Mouse (Mus musculus) midbrain, embryonic 13.5 days (tissue): Measurements from ENCODE around the gene Brpf3. TPM values are rescaled to one million over a fixed set of nuclear protein-coding genes. Genes with fewer than 3 reads are reported as not detected.

Experiments
- ATAC-seq: fragments of 200-750 bp; cut with Nextera tagmentation; 2 replicates; pipeline ENCODE4 v1.8.0; 2017; ENCODE audit warnings: mild to moderate bottlenecking, moderate TSS enrichment, moderate library complexity
- H3K27ac ChIP-seq: fragments of 300-500 bp; sonication (generic); 2 replicates; pipeline ENCODE4 v1.5.1; 2015; ENCODE audit warnings: inconsistent platforms, mild to moderate bottlenecking, moderate library complexity
- H3K27me3 ChIP-seq: fragments of 300-500 bp; sonication (generic); 2 replicates; pipeline ENCODE4 v1.6.1; 2015; ENCODE audit warnings: mild to moderate bottlenecking, inconsistent platforms
- H3K36me3 ChIP-seq: fragments of 300-500 bp; sonication (generic); 2 replicates; pipeline ENCODE4 v1.6.1; 2015; ENCODE audit warnings: mild to moderate bottlenecking, inconsistent platforms
- H3K4me1 ChIP-seq: fragments of 300-500 bp; sonication (generic); replicated peaks from 2 replicates; pipeline ENCODE4 v1.6.1; 2015; ENCODE audit warnings: inconsistent platforms
- H3K4me2 ChIP-seq: fragments of 300-500 bp; sonication (generic); replicated peaks from 2 replicates; pipeline ENCODE4 v1.6.1; 2015; ENCODE audit warnings: moderate library complexity, mild to moderate bottlenecking, inconsistent platforms
- H3K4me3 ChIP-seq: fragments of 300-500 bp; sonication (generic); replicated peaks from 2 replicates; pipeline ENCODE4 v1.5.1; 2015; ENCODE audit warnings: mild to moderate bottlenecking, inconsistent platforms
- H3K9ac ChIP-seq: fragments of 300-500 bp; sonication (generic); replicated peaks from 2 replicates; pipeline ENCODE4 v1.6.1; 2015; ENCODE audit warnings: mild to moderate bottlenecking, inconsistent platforms
- H3K9me3 ChIP-seq: fragments of 300-500 bp; sonication (generic); 2 replicates; pipeline ENCODE4 v1.6.1; 2016; ENCODE audit warnings: mild to moderate bottlenecking, inconsistent platforms
- WGBS: fragments of 180-500 bp; shearing (Covaris S2); methylation state at CpG from one replicate; pipeline ENCODE4 v1.1.7; 2015; 5-methylcytosine and 5-hydroxymethylcytosine counted together
- polyA plus RNA-seq: library from polyadenylated mRNA; unstranded; fragments of >200 nt; fragmentation: Nextera tagmentation; extraction: Ambion mirVana; gene quantifications from 2 replicates; pipeline ENCODE4 v1.2.1, GENCODE M21; 2015

Gene Brpf3
- polyA plus RNA-seq, 1 experiment from 2014 or later, result 11.0 TPM

DNA sequence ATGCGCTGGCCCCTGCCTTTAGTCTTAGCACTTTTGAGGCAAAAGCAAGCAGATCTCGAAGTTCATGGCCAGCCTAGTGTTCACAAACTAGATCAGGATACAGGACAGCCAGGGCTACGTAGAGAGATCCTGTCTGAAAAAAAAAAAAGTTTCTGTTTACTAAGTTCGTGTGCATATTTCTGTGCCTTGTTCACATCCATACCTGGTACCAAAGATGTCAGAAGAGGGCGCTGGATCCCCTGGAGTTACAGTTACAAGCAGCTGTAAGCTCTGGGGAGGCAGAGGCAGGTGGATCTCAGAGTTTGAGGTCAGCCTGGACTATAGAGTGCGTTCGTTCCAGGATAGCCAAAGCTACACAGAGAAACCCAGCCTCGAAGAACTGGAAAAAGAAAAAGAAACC, 81.9 kb downstream of the Brpf3 start:
- Histone ChIP-seq H3K9me3 (no peaks in the 10 kb centered on the region), H3K27ac (no peak overlapping the region), H3K9ac (no peak overlapping the region), H3K36me3 (no peaks in the 10 kb centered on the region), H3K4me1 (peaks cover 3% of the 10 kb centered on the region; the same call in 1 of the 2 replicates), H3K4me3 (peak overlapping the region; percentile 9; the same call in 1 of the 2 replicates), H3K4me2 (peak overlapping the region; percentile 29), H3K27me3 (peaks cover 12% of the 10 kb centered on the region; the same call in 1 of the 2 replicates)
- no peak for ATAC-seq
- WGBS, result 56% methylated on average over 8 of the region's 8 CpGs

DNA sequence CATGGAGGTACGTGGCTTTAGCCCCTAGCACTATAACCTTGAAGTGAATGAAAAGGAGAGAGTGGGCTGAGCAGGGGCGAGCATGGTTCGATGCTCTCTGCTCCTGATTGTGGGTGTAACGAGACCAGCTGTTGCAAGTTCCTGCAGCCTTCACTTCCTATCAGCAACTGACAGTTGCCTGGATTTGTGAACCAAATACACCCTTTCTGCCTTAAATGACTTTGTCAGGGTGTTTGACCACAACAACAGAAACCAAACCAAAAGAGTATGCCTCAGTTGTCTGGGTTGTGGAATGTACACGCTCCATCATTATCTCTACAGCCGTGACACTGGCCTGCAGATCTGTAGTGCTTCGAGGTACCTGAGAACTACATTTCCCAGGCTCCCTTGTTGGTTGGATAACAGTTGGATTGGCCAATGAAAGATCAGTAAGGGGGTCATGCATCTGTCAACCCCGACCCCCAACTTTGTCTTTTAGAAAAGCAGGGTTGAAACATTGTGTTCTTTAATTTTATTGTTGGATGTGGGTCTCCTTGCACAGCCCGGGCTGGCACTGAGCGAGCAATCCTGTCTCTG, 83.1 kb downstream of the Brpf3 start:
- Histone ChIP-seq H3K36me3 (no peaks in the 10 kb centered on the region), H3K27me3 (peaks cover 12% of the 10 kb centered on the region; the same call in 1 of the 2 replicates), H3K9ac (no peak overlapping the region), H3K4me3 (no peak overlapping the region), H3K4me1 (peaks cover 3% of the 10 kb centered on the region; the same call in 1 of the 2 replicates), H3K4me2 (no peak overlapping the region), H3K27ac (no peak overlapping the region), H3K9me3 (peaks cover 4% of the 10 kb centered on the region)
- ATAC-seq, result no peak
- 77% methylated on average over 10 of the region's 10 CpGs for WGBS

DNA sequence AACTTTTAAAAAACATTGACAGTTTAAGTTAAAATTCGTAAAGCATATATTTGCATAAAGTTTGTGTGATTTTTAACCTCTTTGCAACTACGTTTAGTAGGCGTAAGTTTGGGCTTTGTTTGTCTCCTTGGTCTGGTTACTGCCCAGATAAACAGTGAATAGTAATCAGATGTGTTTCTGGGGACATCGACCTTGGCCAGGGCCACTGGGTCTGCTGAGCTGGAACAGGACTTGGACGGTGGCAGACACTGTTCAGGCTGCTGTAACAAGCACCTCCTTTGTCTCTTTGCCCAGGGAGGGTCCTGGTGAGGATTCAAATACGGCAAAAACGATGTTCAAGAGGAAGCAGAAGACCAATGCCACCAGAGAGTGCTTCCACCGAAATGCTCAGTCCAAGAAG, 84.3 kb downstream of the Brpf3 start:
- no peak overlapping the region for H3K27ac ChIP-seq
- ATAC-seq, result no peak
- H3K4me2 ChIP-seq, result no peak overlapping the region
- WGBS, result 89% methylated on average over 8 of the region's 8 CpGs
- no peak overlapping the region for H3K4me3 ChIP-seq
- no peaks in the 10 kb centered on the region for H3K36me3 ChIP-seq
- no peaks in the 10 kb centered on the region for H3K4me1 ChIP-seq
- H3K9me3 ChIP-seq, result peaks cover 7% of the 10 kb centered on the region
- H3K9ac ChIP-seq, result no peak overlapping the region
- peaks cover 12% of the 10 kb centered on the region; the same call in 1 of the 2 replicates for H3K27me3 ChIP-seq

DNA sequence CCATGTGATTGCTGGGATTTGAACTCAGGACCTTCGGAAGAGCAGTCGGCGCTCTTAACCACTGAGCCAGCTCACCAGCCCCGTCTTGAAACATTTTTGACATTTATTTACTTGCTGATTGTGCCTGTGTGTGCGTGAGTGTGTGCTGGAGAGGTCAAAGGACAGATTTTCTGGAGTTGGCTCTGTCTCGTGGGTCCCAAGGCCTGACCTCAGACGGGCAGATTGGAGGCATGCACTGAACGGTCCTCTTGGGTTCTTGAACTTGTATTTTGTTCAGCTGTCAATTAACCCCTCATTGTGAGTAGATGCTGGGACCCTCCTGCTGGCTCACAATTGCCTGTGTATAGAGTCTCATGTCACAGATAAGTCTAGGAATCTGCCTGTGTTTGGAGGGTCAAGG, 85.4 kb downstream of the Brpf3 start:
- Histone ChIP-seq H3K4me3 (no peak overlapping the region), H3K27ac (no peak overlapping the region), H3K27me3 (peaks cover 2% of the 10 kb centered on the region; the same call in 1 of the 2 replicates), H3K4me2 (no peak overlapping the region), H3K9me3 (peaks cover 8% of the 10 kb centered on the region), H3K36me3 (no peaks in the 10 kb centered on the region), H3K9ac (no peak overlapping the region), H3K4me1 (no peaks in the 10 kb centered on the region)
- 81% methylated on average over 8 of the region's 8 CpGs for whole genome bisulfite sequencing
- ATAC-seq, result no peak

Other genes with a start within 250 kb of the Brpf3 start
- gene Clps, start 240.3 kb upstream of the Brpf3 start, polyA plus RNA-seq, result 0.66 and 0.71 TPM in 2 replicates
- gene Lhfpl5, start 225.4 kb upstream of the Brpf3 start, polyA plus RNA-seq, result 4.1 and 4.2 TPM in 2 replicates
- gene Srpk1, start 178.4 kb upstream of the Brpf3 start, polyA plus RNA-seq, result 110 and 113 TPM in 2 replicates
- 1.0 and 1.3 TPM in 2 replicates for gene Slc26a8, start 110.9 kb upstream of the Brpf3 start, polyA plus RNA-seq
- gene Mapk14, start 109.8 kb upstream of the Brpf3 start, polyA plus RNA-seq, result 23.3 and 27.0 TPM in 2 replicates
- 1.8 and 2.3 TPM in 2 replicates for gene AC170998.1, start 75.0 kb upstream of the Brpf3 start, polyA plus RNA-seq
- 0.58 and 0.96 TPM in 2 replicates for gene Mapk13, start 31.8 kb upstream of the Brpf3 start, polyA plus RNA-seq
- gene Pnpla1, start 57.3 kb downstream of the Brpf3 start, polyA plus RNA-seq, result not detected in 2 replicates
- 0.44 and 1.1 TPM in 2 replicates for gene 4930539E08Rik, start 114.2 kb downstream of the Brpf3 start, polyA plus RNA-seq
- gene Pxt1, start 142.8 kb downstream of the Brpf3 start, polyA plus RNA-seq, result not detected in 2 replicates
- 97.3 and 97.9 TPM in 2 replicates for gene Kctd20, start 150.9 kb downstream of the Brpf3 start, polyA plus RNA-seq
- gene Stk38, start 206.9 kb downstream of the Brpf3 start, polyA plus RNA-seq, result 126 and 134 TPM in 2 replicates
- 590 and 618 TPM in 2 replicates for gene Srsf3, start 231.5 kb downstream of the Brpf3 start, polyA plus RNA-seq